ENCODE assay signal across 37 mouse cellular contexts in the genomic region with DNA sequence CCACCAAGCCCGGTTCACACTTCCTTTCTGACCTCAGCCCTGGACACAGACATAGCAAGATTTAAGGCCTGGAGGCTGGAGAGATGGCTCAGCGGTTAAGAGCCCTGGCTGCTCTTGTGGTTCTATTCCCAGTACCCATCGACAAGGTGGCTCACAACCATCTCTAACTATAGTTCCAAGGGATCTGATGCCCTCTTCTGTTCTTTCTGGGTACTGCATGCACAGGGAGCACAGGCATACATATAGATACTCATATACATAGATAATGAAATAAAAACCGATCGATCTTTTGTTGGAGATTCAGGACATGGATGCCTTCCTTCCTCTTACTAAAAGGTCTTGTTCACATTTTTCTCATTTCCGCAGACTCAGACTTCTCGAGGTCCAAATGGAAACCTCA. TPM values are rescaled to one million over a fixed set of nuclear protein-coding genes. Genes with fewer than 3 reads are reported as not detected.
DNase-seq lines count a peak whose midpoint lies in the region; ATAC-seq and TF ChIP-seq lines count a peak whose summit lies in the region.
"Had no signal": no experiment of that assay in that cellular context is flagged by ENCODE, and none has a peak within 500 bp of the region (broad histone marks: within the 10 kb centered on the region; RNA-seq: fewer than 3 reads in every experiment).

No protein-coding gene starts in this region.

- H3K4me1 ChIP-seq in hindbrain, postnatal 0 days (ENCODE audit: insufficient read depth, low read length): no peaks in the 10 kb centered on the region
- H3K4me1 ChIP-seq in hindbrain, embryonic 11.5 days (replicated peaks; ENCODE audit: control insufficient read depth, insufficient read depth, low read length): no peaks in the 10 kb centered on the region
- 0 out of 2 replicates have a peak, but pooled peaks cover 2% of the 10 kb centered on the region for H3K4me1 ChIP-seq in midbrain, postnatal 0 days (ENCODE audit: insufficient read depth, low read length)
- peaks cover 2% of the 10 kb centered on the region; the same call in 1 of the 2 replicates for H3K4me1 ChIP-seq in midbrain, embryonic 16.5 days (ENCODE audit: control insufficient read depth, insufficient read depth, low read length)

- H3K9ac ChIP-seq in hindbrain, postnatal 0 days (replicated peaks; ENCODE audit: low read length): no peak overlapping the region
- H3K9ac ChIP-seq in hindbrain, embryonic 11.5 days (ENCODE audit: low read depth, low read length): no peak overlapping the region
- no peak overlapping the region for H3K9ac ChIP-seq in midbrain, postnatal 0 days (replicated peaks; ENCODE audit: low read length, poor library complexity, severe bottlenecking)
- no peak overlapping the region for H3K9ac ChIP-seq in midbrain, embryonic 16.5 days (ENCODE audit: low read depth, low read length)
- H3K9ac ChIP-seq: embryonic facial prominence, embryonic 15.5 days; forebrain, embryonic 12.5 days; hindbrain, embryonic 13.5 days; limb, embryonic 12.5 days; midbrain, embryonic 15.5 days; neural tube, embryonic 12.5 days had no signal

- no peaks in the 10 kb centered on the region for H3K27me3 ChIP-seq in hindbrain, postnatal 0 days (ENCODE audit: insufficient read depth, low read length)
- no peaks in the 10 kb centered on the region; the same call in 1 of the 2 replicates for H3K27me3 ChIP-seq in hindbrain, embryonic 11.5 days (ENCODE audit: control insufficient read depth, insufficient read depth, low read length)
- H3K27me3 ChIP-seq in midbrain, postnatal 0 days (ENCODE audit: insufficient read depth, low read length): peaks cover 7% of the 10 kb centered on the region
- H3K27me3 ChIP-seq in midbrain, embryonic 16.5 days (ENCODE audit: control insufficient read depth, insufficient read depth, low read depth, low read length): peaks cover 11% of the 10 kb centered on the region; the same call in 1 of the 2 replicates

- H3K27ac ChIP-seq in hindbrain, postnatal 0 days: no peak overlapping the region
- no peak overlapping the region for H3K27ac ChIP-seq in hindbrain, embryonic 11.5 days (ENCODE audit: low read depth, low read length)
- H3K27ac ChIP-seq in midbrain, postnatal 0 days (ENCODE audit: low read depth, low read length): no peak overlapping the region
- H3K27ac ChIP-seq in midbrain, embryonic 16.5 days (ENCODE audit: low read length): no peak overlapping the region
- H3K27ac ChIP-seq: embryonic facial prominence, embryonic 10.5 days; embryonic facial prominence, embryonic 15.5 days; forebrain, embryonic 12.5 days; hindbrain, embryonic 13.5 days; left cerebral cortex, adult 2 months; limb, embryonic 12.5 days; midbrain, embryonic 10.5 days; midbrain, embryonic 15.5 days; neural tube, embryonic 12.5 days had no signal

- no peak overlapping the region for H3K4me3 ChIP-seq in hindbrain, postnatal 0 days (ENCODE audit: low read length)
- H3K4me3 ChIP-seq in hindbrain, embryonic 11.5 days (ENCODE audit: low read depth, low read length): no peak overlapping the region
- no peak overlapping the region for H3K4me3 ChIP-seq in midbrain, postnatal 0 days (ENCODE audit: low read depth, low read length)
- no peak overlapping the region for H3K4me3 ChIP-seq in midbrain, embryonic 16.5 days (ENCODE audit: low read depth, low read length)
- H3K4me3 ChIP-seq: embryonic facial prominence, embryonic 10.5 days; embryonic facial prominence, embryonic 15.5 days; forebrain, embryonic 12.5 days; hindbrain, embryonic 13.5 days; left cerebral cortex, adult 2 months; limb, embryonic 12.5 days; midbrain, embryonic 10.5 days; midbrain, embryonic 15.5 days; myocyte; neural tube, embryonic 12.5 days had no signal

- ATAC-seq in hindbrain, postnatal 0 days: no peak
- no peak for ATAC-seq in hindbrain, embryonic 11.5 days (ENCODE audit: low FRiP score)
- no peak for ATAC-seq in midbrain, postnatal 0 days (ENCODE audit: low FRiP score)
- no peak for ATAC-seq in midbrain, embryonic 16.5 days
- ATAC-seq: inflammation-experienced regulatory T-cells, adult 6 months; midbrain, embryonic 15.5 days had no signal

- peak; percentile 26; the same call in 1 of the 2 replicates for TF ChIP-seq CTCF in hindbrain, postnatal 0 days (IDR thresholded peaks at IDR 0.05; ENCODE audit: low read depth)
- peak; percentile 17; the same call in 1 of the 2 replicates for TF ChIP-seq CTCF in midbrain, postnatal 0 days (IDR thresholded peaks at IDR 0.05)

- H3K4me2 ChIP-seq in hindbrain, postnatal 0 days (ENCODE audit: low read depth, low read length): no peak overlapping the region
- H3K4me2 ChIP-seq in hindbrain, embryonic 11.5 days (replicated peaks; ENCODE audit: low read depth, low read length): no peak overlapping the region
- no peak overlapping the region for H3K4me2 ChIP-seq in midbrain, postnatal 0 days (ENCODE audit: low read depth, low read length, poor library complexity, severe bottlenecking)
- H3K4me2 ChIP-seq in midbrain, embryonic 16.5 days (ENCODE audit: low read length): no peak overlapping the region
- H3K4me2 ChIP-seq: embryonic facial prominence, embryonic 15.5 days; forebrain, embryonic 12.5 days; heart, embryonic 11.5 days; hindbrain, embryonic 13.5 days; limb, embryonic 12.5 days; liver, embryonic 11.5 days; midbrain, embryonic 15.5 days; neural tube, embryonic 12.5 days had no signal

- WGBS in hindbrain, postnatal 0 days: 93% methylated on average over 7 of the region's 7 CpGs
- 92% methylated on average over 7 of the region's 7 CpGs for WGBS in hindbrain, embryonic 11.5 days
- WGBS in midbrain, postnatal 0 days: 93% methylated on average over 7 of the region's 7 CpGs
- WGBS in midbrain, embryonic 16.5 days: 94% methylated on average over 7 of the region's 7 CpGs

- DNase-seq in hindbrain, postnatal 0 days (ENCODE audit: low spot score): no peak
- DNase-seq in hindbrain, embryonic 11.5 days (ENCODE audit: low spot score): no peak
- no peak for DNase-seq in midbrain, postnatal 0 days (ENCODE audit: low spot score)
- DNase-seq in R1 (ENCODE audit: low read depth, low spot score): peak; percentile 79
- DNase-seq in right cerebral cortex, adult 18-20 months: no peak
- DNase-seq in spleen, adult 12 weeks (ENCODE audit: low spot score): no peak
- DNase-seq: adrenal gland, postnatal 25 days; cerebellum, adult 18-20 months; cerebellum, postnatal 14 days; gastrocnemius, postnatal 25 days; heart, adult 11 months; heart, postnatal 36 days; kidney, adult 11 months; kidney, postnatal 14 days; lung, adult 2 months; thymus, adult 18-20 months; thymus, postnatal 25 days had no signal

- H3K9me3 ChIP-seq in hindbrain, postnatal 0 days (ENCODE audit: low read length): no peaks in the 10 kb centered on the region
- no peaks in the 10 kb centered on the region for H3K9me3 ChIP-seq in hindbrain, embryonic 11.5 days (ENCODE audit: control insufficient read depth, low read length)
- H3K9me3 ChIP-seq in midbrain, postnatal 0 days (ENCODE audit: low read length): no peaks in the 10 kb centered on the region
- H3K9me3 ChIP-seq in midbrain, embryonic 16.5 days (replicated peaks; ENCODE audit: control insufficient read depth, low read length, poor library complexity, severe bottlenecking): no peaks in the 10 kb centered on the region
- H3K9me3 ChIP-seq: embryonic facial prominence, embryonic 10.5 days; embryonic facial prominence, embryonic 15.5 days; forebrain, embryonic 12.5 days; hindbrain, embryonic 13.5 days; limb, embryonic 12.5 days; midbrain, embryonic 10.5 days; midbrain, embryonic 15.5 days; neural tube, embryonic 12.5 days had no signal

- no peaks in the 10 kb centered on the region for H3K36me3 ChIP-seq in hindbrain, postnatal 0 days (ENCODE audit: insufficient read depth, low read length)
- no peaks in the 10 kb centered on the region for H3K36me3 ChIP-seq in hindbrain, embryonic 11.5 days (ENCODE audit: control insufficient read depth, insufficient read depth, low read length)
- H3K36me3 ChIP-seq in midbrain, postnatal 0 days (ENCODE audit: insufficient read depth, low read length): no peaks in the 10 kb centered on the region
- H3K36me3 ChIP-seq in midbrain, embryonic 16.5 days (ENCODE audit: control insufficient read depth, insufficient read depth, low read length): no peaks in the 10 kb centered on the region
- H3K36me3 ChIP-seq: embryonic facial prominence, embryonic 15.5 days; forebrain, embryonic 12.5 days; limb, embryonic 12.5 days; midbrain, embryonic 10.5 days; midbrain, embryonic 15.5 days had no signal

RNA-seq across cellular contexts. Expression of a gene that starts 18.6 kb away (rescaled TPM):
- total RNA-seq in hindbrain, postnatal 0 days (2014; rRNA removed): 6.5 and 11.3 TPM in 2 replicates
- 4.1 and 4.4 TPM in 2 replicates for polyA plus RNA-seq in hindbrain, postnatal 0 days (2015; fragmentation: Nextera tagmentation; extraction: Ambion mirVana)
- polyA plus RNA-seq in hindbrain, embryonic 11.5 days (2014; fragmentation: Nextera tagmentation; extraction: Ambion mirVana): 1.0 and 1.9 TPM in 2 replicates
- total RNA-seq in midbrain, postnatal 0 days (2014; rRNA removed): 0.33 TPM in 1 of 2 replicates, not detected in the other
- 0.09 and 0.12 TPM in 2 replicates for polyA plus RNA-seq in midbrain, postnatal 0 days (2015; fragmentation: Nextera tagmentation; extraction: Ambion mirVana)
- polyA plus RNA-seq in midbrain, embryonic 16.5 days (2015; fragmentation: Nextera tagmentation; extraction: Ambion mirVana): 0.20 and 0.21 TPM in 2 replicates
- total RNA-seq: adrenal gland, adult 18-20 months; adrenal gland, postnatal 25 days; gastrocnemius, postnatal 25 days; heart, postnatal 36 days; layer of hippocampus, postnatal 10 days; megakaryocyte progenitor cell, adult 5-6 weeks had no signal
- polyA plus RNA-seq: embryonic facial prominence, embryonic 15.5 days; heart, embryonic 16.5 days; midbrain, embryonic 10.5 days; stomach, embryonic 14.5 days had no signal

RNA-seq across cellular contexts. Expression of a gene that starts 32.4 kb away (rescaled TPM):
- 0.10 TPM in 1 of 2 replicates, not detected in the other for total RNA-seq in hindbrain, postnatal 0 days (2014; rRNA removed)
- polyA plus RNA-seq in hindbrain, postnatal 0 days (2015; fragmentation: Nextera tagmentation; extraction: Ambion mirVana): 0.16 and 0.21 TPM in 2 replicates
- 0.20 and 0.33 TPM in 2 replicates for polyA plus RNA-seq in hindbrain, embryonic 11.5 days (2014; fragmentation: Nextera tagmentation; extraction: Ambion mirVana)
- 1.2 TPM in 1 of 2 replicates, not detected in the other for total RNA-seq in midbrain, postnatal 0 days (2014; rRNA removed)
- polyA plus RNA-seq in midbrain, postnatal 0 days (2015; fragmentation: Nextera tagmentation; extraction: Ambion mirVana): 0.31 and 0.39 TPM in 2 replicates
- 0.15 TPM in 1 of 2 replicates, not detected in the other for polyA plus RNA-seq in midbrain, embryonic 16.5 days (2015; fragmentation: Nextera tagmentation; extraction: Ambion mirVana)
- total RNA-seq: left cerebral cortex, adult 2 months; left cerebral cortex, postnatal 25 days; megakaryocyte progenitor cell, adult 5-6 weeks had no signal
- polyA plus RNA-seq: inflammation-experienced regulatory T-cells, adult 6 months had no signal

RNA-seq across cellular contexts. Expression of a gene that starts 48.2 kb away (rescaled TPM):
- total RNA-seq in hindbrain, postnatal 0 days (2014; rRNA removed): not detected in 2 replicates
- 0.09 and 0.16 TPM in 2 replicates for polyA plus RNA-seq in hindbrain, postnatal 0 days (2015; fragmentation: Nextera tagmentation; extraction: Ambion mirVana)
- polyA plus RNA-seq in hindbrain, embryonic 11.5 days (2014; fragmentation: Nextera tagmentation; extraction: Ambion mirVana): 0.14 TPM in 1 of 2 replicates, not detected in the other
- not detected in 2 replicates for total RNA-seq in midbrain, postnatal 0 days (2014; rRNA removed)
- not detected in 2 replicates for polyA plus RNA-seq in midbrain, postnatal 0 days (2015; fragmentation: Nextera tagmentation; extraction: Ambion mirVana)
- 0.08 TPM in 1 of 2 replicates, not detected in the other for polyA plus RNA-seq in midbrain, embryonic 16.5 days (2015; fragmentation: Nextera tagmentation; extraction: Ambion mirVana)
- total RNA-seq: adrenal gland, adult 18-20 months; adrenal gland, postnatal 25 days; gastrocnemius, postnatal 25 days; heart, postnatal 36 days; layer of hippocampus, postnatal 10 days; left cerebral cortex, postnatal 25 days; megakaryocyte progenitor cell, adult 5-6 weeks had no signal
- polyA plus RNA-seq: heart, embryonic 11.5 days; heart, embryonic 16.5 days; inflammation-experienced regulatory T-cells, adult 6 months; lung, adult 2 months; midbrain, embryonic 15.5 days; myocyte had no signal

RNA-seq across cellular contexts. Expression of a gene that starts 56.4 kb away (rescaled TPM):
- total RNA-seq in hindbrain, postnatal 0 days (2014; rRNA removed): 277 and 287 TPM in 2 replicates
- 112 and 121 TPM in 2 replicates for polyA plus RNA-seq in hindbrain, postnatal 0 days (2015; fragmentation: Nextera tagmentation; extraction: Ambion mirVana)
- polyA plus RNA-seq in hindbrain, embryonic 11.5 days (2014; fragmentation: Nextera tagmentation; extraction: Ambion mirVana): 38.8 and 50.1 TPM in 2 replicates
- 239 and 282 TPM in 2 replicates for total RNA-seq in midbrain, postnatal 0 days (2014; rRNA removed)
- 116 and 120 TPM in 2 replicates for polyA plus RNA-seq in midbrain, postnatal 0 days (2015; fragmentation: Nextera tagmentation; extraction: Ambion mirVana)
- polyA plus RNA-seq in midbrain, embryonic 16.5 days (2015; fragmentation: Nextera tagmentation; extraction: Ambion mirVana): 55.6 and 56.9 TPM in 2 replicates
